Mouse (Mus musculus): Measurements from ENCODE around the gene Elovl5. TPM values are rescaled to one million over a fixed set of nuclear protein-coding genes. Genes with fewer than 3 reads are reported as not detected.

The Elovl5 gene
- polyA plus RNA-seq, 1 experiment, result 74.0 TPM

- 23% methylated on average over 5 of the region's 5 CpGs for WGBS
- peaks cover 30% of the 10 kb centered on the region for H3K4me1 ChIP-seq (replicated peaks; ENCODE audit: control insufficient read depth, insufficient read depth, low read length)
- peak overlapping the region; percentile 36; the same call in 1 of the 2 replicates for H3K27ac ChIP-seq (ENCODE audit: control insufficient read depth, insufficient read depth, low read length)
- TF ChIP-seq CTCF (IDR thresholded peaks at IDR 0.05; ENCODE audit: borderline replicate concordance, control insufficient read depth, extremely low read depth, insufficient read depth, low read length, poor library complexity) (no peak), POLR2A (IDR thresholded peaks at IDR 0.05; ENCODE audit: control insufficient read depth, extremely low read depth, insufficient read depth, low read length, poor library complexity) (no peak)
- H3K27me3 ChIP-seq (ENCODE audit: control insufficient read depth, insufficient read depth, low read length), result no peaks in the 10 kb centered on the region
- H3K4me3 ChIP-seq (ENCODE audit: control insufficient read depth, insufficient read depth, low read length), result no peak overlapping the region
- no peaks in the 10 kb centered on the region for H3K36me3 ChIP-seq (ENCODE audit: control insufficient read depth, insufficient read depth, low read length)
- no peak for DNase-seq
Measured at GRCm38 (mm10) chr9:77918961-77919670, 2.0 kb downstream of the Elovl5 start.

GRCm38 (mm10) chr9:77920481-77920880 is 3.3 kb downstream of the Elovl5 start:
- WGBS, result 93% methylated on average over 3 of the region's 3 CpGs
- Histone ChIP-seq H3K36me3 (ENCODE audit: control insufficient read depth, insufficient read depth, low read length) (no peaks in the 10 kb centered on the region), H3K27ac (ENCODE audit: control insufficient read depth, insufficient read depth, low read length) (no peak overlapping the region), H3K27me3 (ENCODE audit: control insufficient read depth, insufficient read depth, low read length) (no peaks in the 10 kb centered on the region), H3K4me3 (ENCODE audit: control insufficient read depth, insufficient read depth, low read length) (no peak overlapping the region), H3K4me1 (replicated peaks; ENCODE audit: control insufficient read depth, insufficient read depth, low read length) (peaks cover 32% of the 10 kb centered on the region)
- no peak for DNase-seq
- TF ChIP-seq CTCF (IDR thresholded peaks at IDR 0.05; ENCODE audit: borderline replicate concordance, control insufficient read depth, extremely low read depth, insufficient read depth, low read length, poor library complexity), result no peak
- TF ChIP-seq POLR2A (IDR thresholded peaks at IDR 0.05; ENCODE audit: control insufficient read depth, extremely low read depth, insufficient read depth, low read length, poor library complexity), result no peak

GRCm38 (mm10) chr9:77921366-77922260 is 4.4 kb downstream of the Elovl5 start:
- TF ChIP-seq POLR2A (IDR thresholded peaks at IDR 0.05; ENCODE audit: control insufficient read depth, extremely low read depth, insufficient read depth, low read length, poor library complexity) (no peak), CTCF (IDR thresholded peaks at IDR 0.05; ENCODE audit: borderline replicate concordance, control insufficient read depth, extremely low read depth, insufficient read depth, low read length, poor library complexity) (no peak)
- no peaks in the 10 kb centered on the region for H3K27me3 ChIP-seq (ENCODE audit: control insufficient read depth, insufficient read depth, low read length)
- H3K27ac ChIP-seq (ENCODE audit: control insufficient read depth, insufficient read depth, low read length), result peak overlapping the region; percentile 44; the same call in 1 of the 2 replicates
- 32% methylated on average over 16 of the region's 18 CpGs for WGBS
- DNase-seq, result no peak
- H3K4me1 ChIP-seq (replicated peaks; ENCODE audit: control insufficient read depth, insufficient read depth, low read length), result peaks cover 32% of the 10 kb centered on the region
- peak overlapping the region; percentile 26; the same call in 1 of the 2 replicates for H3K4me3 ChIP-seq (ENCODE audit: control insufficient read depth, insufficient read depth, low read length)
- no peaks in the 10 kb centered on the region for H3K36me3 ChIP-seq (ENCODE audit: control insufficient read depth, insufficient read depth, low read length)

- peaks cover 46% of the 10 kb centered on the region for H3K4me1 ChIP-seq (replicated peaks; ENCODE audit: control insufficient read depth, insufficient read depth, low read length)
- no peaks in the 10 kb centered on the region for H3K27me3 ChIP-seq (ENCODE audit: control insufficient read depth, insufficient read depth, low read length)
- no peak overlapping the region for H3K4me3 ChIP-seq (ENCODE audit: control insufficient read depth, insufficient read depth, low read length)
- no peak for DNase-seq
- 81% methylated on average over 8 of the region's 8 CpGs for WGBS
- no peaks in the 10 kb centered on the region for H3K36me3 ChIP-seq (ENCODE audit: control insufficient read depth, insufficient read depth, low read length)
- no peak for TF ChIP-seq CTCF (IDR thresholded peaks at IDR 0.05; ENCODE audit: borderline replicate concordance, control insufficient read depth, extremely low read depth, insufficient read depth, low read length, poor library complexity)
- TF ChIP-seq POLR2A (IDR thresholded peaks at IDR 0.05; ENCODE audit: control insufficient read depth, extremely low read depth, insufficient read depth, low read length, poor library complexity), result no peak
- H3K27ac ChIP-seq (ENCODE audit: control insufficient read depth, insufficient read depth, low read length), result no peak overlapping the region
Measured at GRCm38 (mm10) chr9:77923774-77924173, 6.6 kb downstream of the Elovl5 start.

GRCm38 (mm10) chr9:77924199-77924598 is 7.0 kb downstream of the Elovl5 start:
- H3K36me3 ChIP-seq (ENCODE audit: control insufficient read depth, insufficient read depth, low read length), result no peaks in the 10 kb centered on the region
- WGBS, result 86% methylated on average over 11 of the region's 11 CpGs
- DNase-seq, result no peak
- H3K27me3 ChIP-seq (ENCODE audit: control insufficient read depth, insufficient read depth, low read length), result no peaks in the 10 kb centered on the region
- TF ChIP-seq POLR2A (IDR thresholded peaks at IDR 0.05; ENCODE audit: control insufficient read depth, extremely low read depth, insufficient read depth, low read length, poor library complexity), result no peak
- TF ChIP-seq CTCF (IDR thresholded peaks at IDR 0.05; ENCODE audit: borderline replicate concordance, control insufficient read depth, extremely low read depth, insufficient read depth, low read length, poor library complexity), result no peak
- H3K4me3 ChIP-seq (ENCODE audit: control insufficient read depth, insufficient read depth, low read length), result no peak overlapping the region
- H3K27ac ChIP-seq (ENCODE audit: control insufficient read depth, insufficient read depth, low read length), result no peak overlapping the region
- H3K4me1 ChIP-seq (replicated peaks; ENCODE audit: control insufficient read depth, insufficient read depth, low read length), result peaks cover 43% of the 10 kb centered on the region

DNA sequence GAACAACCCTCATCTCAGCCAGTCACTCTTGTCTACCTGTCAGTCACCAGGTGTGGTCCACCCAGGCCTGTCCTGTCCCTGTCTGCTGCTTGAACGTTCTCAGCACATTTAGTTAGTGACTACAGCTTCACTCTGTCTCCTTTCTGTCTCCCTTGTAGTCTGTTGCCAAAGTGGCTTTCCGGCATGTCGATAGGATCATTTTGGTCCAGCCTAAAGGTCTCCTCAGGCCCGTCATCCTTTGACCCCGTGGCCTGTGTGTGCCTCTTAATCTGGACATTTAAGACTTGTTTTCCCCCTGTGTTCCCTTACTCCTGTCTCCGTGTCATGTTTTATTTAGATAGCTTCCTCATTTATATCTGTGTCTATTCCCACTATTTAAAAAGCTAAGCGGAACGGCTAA is 9.0 kb downstream of the Elovl5 start:
- Histone ChIP-seq H3K4me3 (ENCODE audit: control insufficient read depth, insufficient read depth, low read length) (no peak overlapping the region), H3K27ac (ENCODE audit: control insufficient read depth, insufficient read depth, low read length) (no peak overlapping the region), H3K27me3 (ENCODE audit: control insufficient read depth, insufficient read depth, low read length) (no peaks in the 10 kb centered on the region), H3K36me3 (ENCODE audit: control insufficient read depth, insufficient read depth, low read length) (no peaks in the 10 kb centered on the region), H3K4me1 (replicated peaks; ENCODE audit: control insufficient read depth, insufficient read depth, low read length) (peaks cover 43% of the 10 kb centered on the region)
- DNase-seq, result no peak
- no peak for TF ChIP-seq CTCF (IDR thresholded peaks at IDR 0.05; ENCODE audit: borderline replicate concordance, control insufficient read depth, extremely low read depth, insufficient read depth, low read length, poor library complexity)
- no peak for TF ChIP-seq POLR2A (IDR thresholded peaks at IDR 0.05; ENCODE audit: control insufficient read depth, extremely low read depth, insufficient read depth, low read length, poor library complexity)
- 95% methylated on average over 8 of the region's 8 CpGs for WGBS

Data from thymus, adult 2 months (tissue).